Mouse (Mus musculus) intestine, embryonic 16.5 days (tissue): Measurements from ENCODE around the gene Dppa2. TPM values are rescaled to one million over a fixed set of nuclear protein-coding genes. Genes with fewer than 3 reads are reported as not detected.

Experiments used
- ATAC-seq: fragments of 200-750 bp; cut with Nextera tagmentation; 2 replicates; pipeline ENCODE4 v1.8.0; 2017; ENCODE audit warnings: moderate TSS enrichment, moderate library complexity
- H3K27ac ChIP-seq: fragments of 300-500 bp; sonication (generic); 2 replicates; pipeline ENCODE4 v1.5.1; 2014; ENCODE audit warnings: mild to moderate bottlenecking, low read length
- H3K27me3 ChIP-seq: fragments of 300-500 bp; sonication (generic); replicated peaks from 2 replicates; pipeline ENCODE4 v1.6.1; 2014; ENCODE audit warnings: low read length, control low read depth, mixed read lengths; ENCODE audit not compliant: control insufficient read depth, insufficient read depth
- H3K36me3 ChIP-seq: fragments of 300-500 bp; sonication (generic); 2 replicates; pipeline ENCODE4 v1.6.1; 2014; ENCODE audit warnings: low read length, control low read depth; ENCODE audit not compliant: control insufficient read depth, insufficient read depth
- H3K4me1 ChIP-seq: fragments of 300-500 bp; sonication (generic); 2 replicates; pipeline ENCODE4 v1.6.1; 2014; ENCODE audit warnings: low read length, control low read depth, mixed read lengths; ENCODE audit not compliant: control insufficient read depth, insufficient read depth
- H3K4me2 ChIP-seq: fragments of 300-500 bp; sonication (generic); 2 replicates; pipeline ENCODE4 v1.6.1; 2014; ENCODE audit warnings: low read depth, low read length, control low read depth
- H3K4me3 ChIP-seq: fragments of 300-500 bp; sonication (generic); 2 replicates; pipeline ENCODE4 v1.5.1; 2014; ENCODE audit warnings: mild to moderate bottlenecking, low read length
- H3K9ac ChIP-seq: fragments of 300-500 bp; sonication (generic); 2 replicates; pipeline ENCODE4 v1.6.1; 2014; ENCODE audit warnings: low read depth, low read length
- H3K9me3 ChIP-seq: fragments of 300-500 bp; sonication (generic); 2 replicates; pipeline ENCODE4 v1.6.1; 2016; ENCODE audit warnings: low read length, control low read depth; ENCODE audit not compliant: control insufficient read depth
- WGBS: fragments of 180-500 bp; shearing (Covaris S2); extraction: QIAGEN DNeasy Blood & Tissue Kit; methylation state at CpG from one replicate; pipeline ENCODE4 v1.1.7; 2014; 5-methylcytosine and 5-hydroxymethylcytosine counted together
- polyA plus RNA-seq: library from polyadenylated mRNA; unstranded; fragments of >200 nt; fragmentation: Nextera tagmentation; extraction: Ambion mirVana; gene quantifications from 2 replicates; pipeline ENCODE4 v1.2.1, GENCODE M21; 2015

The Dppa2 gene
- polyA plus RNA-seq, 1 experiment from 2014 or later: 0.06 TPM

GRCm38 (mm10) chr16:48326903-48327302 is 23.2 kb downstream of the Dppa2 start:
- no peak overlapping the region for H3K4me3 ChIP-seq
- no peak overlapping the region for H3K9ac ChIP-seq
- no peaks in the 10 kb centered on the region for H3K36me3 ChIP-seq
- H3K4me2 ChIP-seq: no peak overlapping the region
- no peak overlapping the region for H3K27ac ChIP-seq
- 53% methylated on average over 5 of the region's 5 CpGs for WGBS
- no peaks in the 10 kb centered on the region for H3K27me3 ChIP-seq
- no peaks in the 10 kb centered on the region for H3K4me1 ChIP-seq
- ATAC-seq: no peak
- no peaks in the 10 kb centered on the region for H3K9me3 ChIP-seq

- Histone ChIP-seq H3K9me3 (no peaks in the 10 kb centered on the region), H3K27me3 (no peaks in the 10 kb centered on the region), H3K4me2 (no peak overlapping the region), H3K4me3 (no peak overlapping the region), H3K27ac (no peak overlapping the region), H3K4me1 (no peaks in the 10 kb centered on the region), H3K36me3 (no peaks in the 10 kb centered on the region), H3K9ac (no peak overlapping the region)
- no peak for ATAC-seq
- WGBS: 90% methylated on average over 2 of the region's 2 CpGs
Measured at GRCm38 (mm10) chr16:48328420-48328819, 24.7 kb downstream of the Dppa2 start.

GRCm38 (mm10) chr16:48331822-48332221 is 28.1 kb downstream of the Dppa2 start:
- H3K9me3 ChIP-seq: no peaks in the 10 kb centered on the region
- no peaks in the 10 kb centered on the region for H3K4me1 ChIP-seq
- no peak for ATAC-seq
- no peak overlapping the region for H3K27ac ChIP-seq
- no peaks in the 10 kb centered on the region for H3K36me3 ChIP-seq
- 69% methylated on average over 3 of the region's 3 CpGs for WGBS
- no peak overlapping the region for H3K4me3 ChIP-seq
- no peak overlapping the region for H3K9ac ChIP-seq
- no peaks in the 10 kb centered on the region for H3K27me3 ChIP-seq
- H3K4me2 ChIP-seq: no peak overlapping the region

GRCm38 (mm10) chr16:48335326-48335725 is 31.6 kb downstream of the Dppa2 start:
- WGBS: 82% methylated on average over 4 of the region's 4 CpGs

GRCm38 (mm10) chr16:48344193-48344592 is 40.5 kb downstream of the Dppa2 start:
- Histone ChIP-seq H3K4me3 (no peak overlapping the region), H3K4me2 (no peak overlapping the region), H3K27me3 (no peaks in the 10 kb centered on the region), H3K27ac (no peak overlapping the region), H3K4me1 (no peaks in the 10 kb centered on the region), H3K9me3 (no peaks in the 10 kb centered on the region), H3K36me3 (no peaks in the 10 kb centered on the region), H3K9ac (no peak overlapping the region)
- no peak for ATAC-seq
- WGBS: 87% methylated on average over 2 of the region's 2 CpGs

More at GRCm38 (mm10) chr16:48335326-48335725, 31.6 kb downstream of the Dppa2 start:
- H3K4me2 ChIP-seq: no peak overlapping the region
- H3K4me3 ChIP-seq: no peak overlapping the region
- H3K4me1 ChIP-seq: no peaks in the 10 kb centered on the region
- no peak overlapping the region for H3K27ac ChIP-seq
- H3K9ac ChIP-seq: no peak overlapping the region
- H3K9me3 ChIP-seq: no peaks in the 10 kb centered on the region
- no peaks in the 10 kb centered on the region for H3K27me3 ChIP-seq
- no peaks in the 10 kb centered on the region for H3K36me3 ChIP-seq
- no peak for ATAC-seq

- Histone ChIP-seq H3K27me3 (no peaks in the 10 kb centered on the region), H3K27ac (no peak overlapping the region), H3K36me3 (no peaks in the 10 kb centered on the region), H3K4me1 (no peaks in the 10 kb centered on the region), H3K9me3 (no peaks in the 10 kb centered on the region), H3K9ac (no peak overlapping the region), H3K4me2 (no peak overlapping the region), H3K4me3 (no peak overlapping the region)
- 78% methylated on average over 1 of the region's 1 CpGs for WGBS
- no peak for ATAC-seq
Measured at GRCm38 (mm10) chr16:48347246-48347645, 43.5 kb downstream of the Dppa2 start.

DNA sequence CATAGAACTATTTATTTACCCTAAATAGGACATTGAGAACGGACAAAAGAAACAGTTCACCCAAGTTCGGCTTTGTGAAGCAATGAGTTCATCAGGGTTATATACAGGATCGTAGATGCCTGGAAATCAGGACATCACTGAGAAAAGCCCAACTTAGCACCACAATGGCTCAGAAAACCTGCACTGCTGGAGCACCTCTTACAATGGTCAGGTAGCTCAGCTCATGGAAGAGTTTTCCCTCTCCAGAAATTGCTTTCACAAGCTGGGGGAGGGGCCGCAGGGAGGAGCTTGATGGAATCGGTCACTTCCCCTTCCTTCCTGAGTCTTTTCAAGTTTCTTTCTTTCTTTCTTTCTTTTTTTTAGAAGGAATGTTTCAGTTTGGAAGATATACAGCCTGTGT is 52.0 kb downstream of the Dppa2 start:
- no peak overlapping the region for H3K4me3 ChIP-seq
- ATAC-seq: no peak
- 83% methylated on average over 5 of the region's 5 CpGs for WGBS
- no peaks in the 10 kb centered on the region for H3K9me3 ChIP-seq
- no peaks in the 10 kb centered on the region for H3K36me3 ChIP-seq
- H3K4me1 ChIP-seq: no peaks in the 10 kb centered on the region
- H3K9ac ChIP-seq: no peak overlapping the region
- no peaks in the 10 kb centered on the region for H3K27me3 ChIP-seq
- no peak overlapping the region for H3K4me2 ChIP-seq
- H3K27ac ChIP-seq: no peak overlapping the region

DNA sequence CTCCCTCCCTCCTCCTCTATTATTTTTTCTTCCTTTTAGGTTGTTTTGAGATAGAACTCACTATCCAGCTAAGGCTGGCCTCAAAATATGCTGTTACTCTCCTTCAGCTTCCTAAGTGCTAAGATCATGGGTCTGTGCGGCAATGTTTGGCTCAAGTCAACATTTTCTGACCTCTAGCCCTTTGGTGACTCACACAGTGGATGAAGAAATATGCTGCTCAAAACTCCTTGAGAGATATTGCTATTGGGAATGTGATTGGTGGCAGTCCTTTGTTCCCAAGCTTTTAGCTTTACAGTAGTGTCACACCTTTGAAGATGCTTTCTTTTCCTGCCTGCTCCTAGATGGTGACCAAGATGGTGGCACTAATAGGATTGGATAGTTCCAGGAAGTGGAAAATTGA is 52.7 kb downstream of the Dppa2 start:
- H3K4me1 ChIP-seq: no peaks in the 10 kb centered on the region
- no peak overlapping the region for H3K9ac ChIP-seq
- WGBS: 75% methylated on average over 1 of the region's 1 CpGs
- ATAC-seq: no peak
- H3K27me3 ChIP-seq: no peaks in the 10 kb centered on the region
- no peak overlapping the region for H3K4me2 ChIP-seq
- H3K9me3 ChIP-seq: no peaks in the 10 kb centered on the region
- H3K36me3 ChIP-seq: no peaks in the 10 kb centered on the region
- H3K4me3 ChIP-seq: no peak overlapping the region
- H3K27ac ChIP-seq: no peak overlapping the region

DNA sequence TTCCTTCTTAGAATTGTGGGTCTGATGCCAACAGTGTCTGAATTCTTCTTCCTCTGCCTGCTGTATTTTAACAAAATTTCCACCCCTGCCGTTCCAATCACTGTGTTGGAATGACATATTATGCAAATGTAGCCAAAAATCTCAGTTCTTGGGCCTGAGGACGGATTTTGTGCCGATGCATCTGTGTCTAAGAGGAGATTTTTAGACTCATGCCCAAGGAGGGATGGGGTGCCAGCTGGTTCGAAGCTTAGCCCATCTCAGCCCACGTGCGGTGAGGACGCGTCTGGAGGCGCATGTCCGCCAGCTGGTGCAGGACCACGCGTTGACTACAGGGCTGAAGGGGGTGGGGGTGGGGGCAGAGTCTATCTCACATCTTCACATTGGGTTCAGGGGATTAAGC is 57.2 kb downstream of the Dppa2 start:
- ATAC-seq: no peak

GRCm38 (mm10) chr16:48366801-48367200 is 63.1 kb downstream of the Dppa2 start:
- H3K9ac ChIP-seq: no peak overlapping the region
- WGBS: 93% methylated on average over 5 of the region's 5 CpGs
- H3K27ac ChIP-seq: no peak overlapping the region
- no peaks in the 10 kb centered on the region for H3K27me3 ChIP-seq
- no peak overlapping the region for H3K4me3 ChIP-seq
- no peaks in the 10 kb centered on the region for H3K36me3 ChIP-seq
- ATAC-seq: no peak
- no peaks in the 10 kb centered on the region for H3K9me3 ChIP-seq
- H3K4me1 ChIP-seq: no peaks in the 10 kb centered on the region
- H3K4me2 ChIP-seq: no peak overlapping the region

More for the DNA sequence above, 57.2 kb downstream of the Dppa2 start:
- H3K27ac ChIP-seq: no peak overlapping the region
- H3K4me3 ChIP-seq: no peak overlapping the region
- H3K9me3 ChIP-seq: no peaks in the 10 kb centered on the region
- WGBS: 89% methylated on average over 12 of the region's 12 CpGs
- no peak overlapping the region for H3K4me2 ChIP-seq
- no peaks in the 10 kb centered on the region for H3K4me1 ChIP-seq
- H3K27me3 ChIP-seq: no peaks in the 10 kb centered on the region
- no peak overlapping the region for H3K9ac ChIP-seq
- no peaks in the 10 kb centered on the region for H3K36me3 ChIP-seq
